Comparison of ENCODE assay signal across 8 mouse cellular contexts in genomic region chr17:79862038-79862437, GRCm38 (mm10). TPM values are rescaled to one million over a fixed set of nuclear protein-coding genes. Genes with fewer than 3 reads are reported as not detected.
DNase-seq lines count a peak whose midpoint lies in the region; ATAC-seq lines count a peak whose summit lies in the region.

No protein-coding gene starts in this region.

- DNase-seq in heart, postnatal 10 days, result peak; percentile 66 to 69
- no peak for DNase-seq in heart, adult 11 months
- peak; percentile 47 for DNase-seq in thymus, postnatal 14 days
- no peak for DNase-seq in thymus, postnatal 4 days
- peak; percentile 26 for DNase-seq in cerebellum, adult 8-10 months
- DNase-seq in gastrocnemius, postnatal 4 days (ENCODE audit: low spot score in 2 of 2), result no peak
- DNase-seq in right cerebral cortex, postnatal 36 days (ENCODE audit: low spot score in 2 of 2), result no peak

- peak; percentile 78 for ATAC-seq in megakaryocyte progenitor cell, adult 5-6 weeks (replicated peaks; ENCODE audit: poor library complexity)

- intact Hi-C loops in heart, postnatal 10 days (cut with DNase I), result loop anchor here (2.0 kb wide), 2 partner anchors 143 to 319 kb away; no protein-coding TSS in a partner anchor

RNA-seq across cellular contexts. Expression of gene Atl2, which starts 33.9 kb away (rescaled TPM):
- total RNA-seq in heart, postnatal 10 days (2021), result 10 to 100 TPM; 29.7 to 35.6 TPM
- 41.6 and 43.4 TPM in 2 replicates for total RNA-seq in megakaryocyte progenitor cell, adult 5-6 weeks (2015)
- total RNA-seq in megakaryocyte progenitor cell, adult 5-6 weeks (2017), result 31.7 and 41.7 TPM in 2 replicates
- 10 to 100 TPM; 41.2 to 49.7 TPM for total RNA-seq in gastrocnemius, postnatal 4 days (2021)

Comparison
In these comparisons a context has a peak if more than half of its experiments do, and no peak if none do; other contexts are left out.
1. DNase-seq: peak in heart, postnatal 10 days (2 of 2), thymus, postnatal 14 days (single experiment) and cerebellum, adult 8-10 months (single experiment); none in heart, adult 11 months (single experiment), thymus, postnatal 4 days (single experiment), gastrocnemius, postnatal 4 days (0 of 2) and right cerebral cortex, postnatal 36 days (0 of 2).